Mouse (Mus musculus): ENCODE measurements around the gene Elmsan1. TPM values are rescaled to one million over a fixed set of nuclear protein-coding genes. Genes with fewer than 3 reads are reported as not detected.
A peak's percentile ranks its signal among the peaks of the same experiment; 100 is the strongest.

The Elmsan1 gene
- polyA plus RNA-seq, 1 experiment from 2014 or later: 7.7 TPM

DNA sequence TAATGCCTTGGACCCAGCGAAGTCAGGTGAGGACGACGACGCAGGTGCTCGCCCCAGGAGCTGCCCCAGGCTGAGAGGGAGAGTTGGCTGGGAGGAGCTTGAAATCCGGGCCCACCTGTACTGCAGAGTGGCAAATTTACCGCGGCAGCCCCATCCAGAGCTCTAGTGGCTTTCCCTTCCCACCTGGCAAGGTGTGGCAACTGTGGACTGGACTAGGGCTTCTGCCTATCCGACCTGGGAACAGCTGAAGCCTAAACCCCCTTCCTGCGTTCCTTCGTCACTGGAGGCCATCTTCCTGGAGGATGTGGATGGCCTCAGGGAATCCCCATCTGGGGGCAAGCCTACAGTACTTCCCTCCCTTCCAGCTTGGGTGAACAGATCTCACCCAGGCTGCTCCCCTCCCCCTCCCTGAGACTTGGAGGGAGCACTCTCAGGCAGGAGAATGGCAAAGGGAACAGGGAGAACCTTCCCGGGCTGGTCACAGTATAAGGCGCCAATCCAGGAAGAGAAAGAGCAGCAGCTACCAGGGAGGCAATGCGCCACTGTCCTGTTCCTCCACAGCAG, 29.7 kb downstream of the Elmsan1 start:
- no peak overlapping the region; the same call in 1 of the 2 replicates for H3K4me2 ChIP-seq (replicated peaks)
- no peaks in the 10 kb centered on the region for H3K9me3 ChIP-seq
- ATAC-seq: no peak
- no peak overlapping the region for H3K4me3 ChIP-seq (replicated peaks)
- peaks cover 67% of the 10 kb centered on the region for H3K4me1 ChIP-seq (replicated peaks)
- no peak overlapping the region for H3K9ac ChIP-seq
- H3K36me3 ChIP-seq: peaks cover 8% of the 10 kb centered on the region; the same call in 1 of the 2 replicates
- WGBS: 61% methylated on average over 14 of the region's 14 CpGs
- H3K27me3 ChIP-seq (replicated peaks): no peaks in the 10 kb centered on the region
- peak overlapping the region; percentile 48; the same call in 1 of the 2 replicates for H3K27ac ChIP-seq

DNA sequence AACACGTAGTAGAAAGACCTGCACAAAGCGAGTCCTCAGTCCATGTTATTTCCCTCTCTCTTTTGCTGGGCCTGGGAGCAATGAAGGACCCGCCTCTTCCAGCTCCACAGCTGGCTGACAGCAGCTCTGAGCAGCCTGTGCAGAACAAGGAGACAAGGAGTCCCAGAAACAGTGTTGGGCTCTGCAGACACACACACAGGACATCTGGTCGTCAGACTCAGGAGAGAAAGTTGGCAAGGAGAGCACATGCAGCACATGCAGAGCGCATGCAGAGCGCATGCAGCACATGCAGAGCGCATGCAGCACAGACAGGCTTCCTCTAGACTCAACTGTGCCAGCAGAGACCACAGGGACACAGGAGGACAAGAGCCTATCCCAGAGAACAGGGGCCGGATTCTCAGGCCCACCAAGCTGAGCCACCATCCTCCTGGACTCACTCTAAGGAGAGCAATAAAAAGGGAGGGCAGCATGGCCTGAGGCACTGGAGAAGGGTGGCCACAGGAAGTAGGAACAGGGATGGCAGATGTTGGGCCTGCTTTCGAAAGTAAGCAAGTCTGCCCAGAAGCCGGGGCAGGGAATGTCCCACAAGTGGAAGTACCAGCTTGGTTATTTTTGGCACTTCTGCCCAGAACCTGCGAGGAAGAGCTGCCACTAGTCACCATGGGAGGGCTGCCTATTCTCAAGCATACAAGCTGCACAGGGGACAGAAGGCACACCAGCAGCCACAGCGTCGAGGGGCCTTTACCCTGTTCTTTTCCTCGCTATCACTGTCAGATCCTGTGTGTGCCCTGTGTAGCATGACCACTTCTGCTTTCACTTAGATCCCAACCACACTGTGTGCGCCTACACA, 30.7 kb downstream of the Elmsan1 start:
- Histone ChIP-seq H3K4me3 (replicated peaks) (no peak overlapping the region), H3K36me3 (peaks cover 8% of the 10 kb centered on the region; the same call in 1 of the 2 replicates), H3K27me3 (replicated peaks) (no peaks in the 10 kb centered on the region), H3K9ac (no peak overlapping the region), H3K27ac (peak overlapping the region; percentile 48), H3K9me3 (no peaks in the 10 kb centered on the region), H3K4me1 (replicated peaks) (peaks cover 67% of the 10 kb centered on the region), H3K4me2 (replicated peaks) (no peak overlapping the region)
- WGBS: 62% methylated on average over 15 of the region's 15 CpGs
- no peak for ATAC-seq

DNA sequence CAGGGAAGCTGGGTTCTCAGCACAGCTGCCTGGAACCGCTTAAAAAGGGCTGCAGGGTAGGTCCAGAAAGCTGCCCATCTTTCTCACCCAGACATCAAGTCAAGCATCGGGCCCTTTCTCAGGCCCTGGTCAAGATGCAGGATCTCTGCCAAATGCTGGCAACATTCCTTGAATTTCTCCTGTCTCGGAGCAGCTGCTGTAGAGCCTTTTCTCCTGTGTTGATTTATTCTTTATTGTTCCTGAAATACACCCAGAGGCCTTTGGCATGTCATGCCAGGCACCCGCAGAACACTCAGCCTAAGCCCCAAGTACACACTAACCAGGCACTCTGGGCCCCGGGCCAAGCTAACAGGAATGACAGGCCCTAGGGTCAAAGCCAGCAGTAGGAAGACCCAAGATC, 31.7 kb downstream of the Elmsan1 start:
- H3K4me2 ChIP-seq (replicated peaks): 0 out of 2 replicates have a peak overlapping the region, but pooled peaks have one; percentile 7
- H3K9ac ChIP-seq: no peak overlapping the region
- no peak overlapping the region for H3K4me3 ChIP-seq (replicated peaks)
- 0 out of 2 replicates have a peak overlapping the region, but pooled peaks have one; percentile 37 for H3K27ac ChIP-seq
- ATAC-seq: no peak
- H3K4me1 ChIP-seq (replicated peaks): peaks cover 67% of the 10 kb centered on the region
- no peaks in the 10 kb centered on the region for H3K27me3 ChIP-seq (replicated peaks)
- no peaks in the 10 kb centered on the region for H3K9me3 ChIP-seq
- H3K36me3 ChIP-seq: peaks cover 8% of the 10 kb centered on the region; the same call in 1 of the 2 replicates
- WGBS: 50% methylated on average over 5 of the region's 5 CpGs

DNA sequence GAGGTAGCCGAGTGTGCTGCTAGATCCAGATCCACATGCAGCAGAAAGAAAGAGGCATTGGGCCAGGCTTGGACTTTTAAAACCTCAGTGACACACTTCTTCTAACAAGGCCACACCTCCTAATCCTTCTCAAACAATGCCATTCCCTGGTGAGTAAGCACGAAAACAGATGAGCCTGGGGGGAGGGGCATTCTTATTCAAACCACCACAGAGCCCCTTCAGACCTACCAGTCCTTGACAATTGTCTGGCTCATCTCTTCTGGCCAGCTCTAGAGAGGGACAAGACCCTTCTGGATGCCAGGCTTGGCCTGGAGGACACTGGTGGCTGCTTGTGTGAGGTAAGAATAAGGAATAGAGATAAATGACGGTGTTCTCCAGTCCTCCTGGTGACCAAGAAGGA, 32.1 kb downstream of the Elmsan1 start:
- H3K9ac ChIP-seq: no peak overlapping the region
- H3K27me3 ChIP-seq (replicated peaks): no peaks in the 10 kb centered on the region
- no peak for ATAC-seq
- H3K36me3 ChIP-seq: peaks cover 8% of the 10 kb centered on the region; the same call in 1 of the 2 replicates
- H3K9me3 ChIP-seq: no peaks in the 10 kb centered on the region
- 0 out of 2 replicates have a peak overlapping the region, but pooled peaks have one; percentile 37 for H3K27ac ChIP-seq
- no peak overlapping the region for H3K4me3 ChIP-seq (replicated peaks)
- H3K4me2 ChIP-seq (replicated peaks): no peak overlapping the region
- 80% methylated on average over 3 of the region's 3 CpGs for WGBS
- peaks cover 67% of the 10 kb centered on the region for H3K4me1 ChIP-seq (replicated peaks)

DNA sequence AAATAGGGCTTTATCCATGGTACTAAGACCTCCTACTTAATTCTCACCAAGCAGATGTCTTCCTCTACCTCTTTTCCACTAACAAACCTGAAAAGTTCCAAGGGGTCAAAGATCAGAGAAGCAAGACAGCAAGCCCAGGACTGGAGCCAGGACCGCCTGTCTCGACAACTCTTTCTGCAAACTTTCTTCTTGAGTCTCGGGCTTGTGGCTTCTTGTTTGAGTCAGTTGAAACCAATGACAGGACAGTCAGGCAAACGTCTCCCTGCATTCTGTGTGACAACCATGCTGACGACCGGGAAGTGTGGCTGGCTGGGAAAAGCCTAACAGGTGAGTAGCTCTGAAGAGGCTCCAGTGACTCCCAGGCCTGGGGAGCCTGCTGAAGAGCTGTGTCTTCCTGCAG, 33.1 kb downstream of the Elmsan1 start:
- H3K36me3 ChIP-seq: peaks cover 8% of the 10 kb centered on the region; the same call in 1 of the 2 replicates
- H3K27ac ChIP-seq: no peak overlapping the region
- no peak for ATAC-seq
- H3K4me1 ChIP-seq (replicated peaks): peaks cover 67% of the 10 kb centered on the region
- no peak overlapping the region for H3K9ac ChIP-seq
- H3K4me3 ChIP-seq (replicated peaks): no peak overlapping the region
- H3K27me3 ChIP-seq (replicated peaks): no peaks in the 10 kb centered on the region
- no peaks in the 10 kb centered on the region for H3K9me3 ChIP-seq
- 55% methylated on average over 6 of the region's 6 CpGs for WGBS
- no peak overlapping the region for H3K4me2 ChIP-seq (replicated peaks)

DNA sequence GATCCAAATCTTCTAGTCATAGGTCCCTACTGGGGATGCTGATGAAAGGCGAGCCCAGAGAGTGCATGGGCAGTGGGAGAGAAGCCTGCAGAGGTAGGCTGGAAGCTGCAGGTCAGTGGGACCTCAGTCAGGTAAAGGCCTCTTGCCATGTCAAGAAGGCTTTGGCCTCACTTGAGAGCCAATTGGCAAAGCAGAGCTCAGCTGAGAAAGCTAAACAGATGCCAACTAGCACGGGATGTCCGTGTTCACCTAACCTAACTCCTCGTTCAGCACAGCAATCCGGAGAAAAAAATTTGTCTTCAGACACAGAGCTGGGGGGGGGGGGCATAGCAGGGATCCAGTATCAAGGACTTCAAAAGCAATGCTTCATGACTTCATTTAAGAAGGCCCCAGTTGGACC, 33.7 kb downstream of the Elmsan1 start:
- WGBS: 93% methylated on average over 5 of the region's 5 CpGs
- Histone ChIP-seq H3K27ac (no peak overlapping the region), H3K9ac (no peak overlapping the region), H3K27me3 (replicated peaks) (no peaks in the 10 kb centered on the region), H3K4me2 (replicated peaks) (no peak overlapping the region), H3K4me1 (replicated peaks) (peaks cover 67% of the 10 kb centered on the region), H3K36me3 (peaks cover 8% of the 10 kb centered on the region; the same call in 1 of the 2 replicates), H3K9me3 (no peaks in the 10 kb centered on the region), H3K4me3 (replicated peaks) (no peak overlapping the region)
- no peak for ATAC-seq

DNA sequence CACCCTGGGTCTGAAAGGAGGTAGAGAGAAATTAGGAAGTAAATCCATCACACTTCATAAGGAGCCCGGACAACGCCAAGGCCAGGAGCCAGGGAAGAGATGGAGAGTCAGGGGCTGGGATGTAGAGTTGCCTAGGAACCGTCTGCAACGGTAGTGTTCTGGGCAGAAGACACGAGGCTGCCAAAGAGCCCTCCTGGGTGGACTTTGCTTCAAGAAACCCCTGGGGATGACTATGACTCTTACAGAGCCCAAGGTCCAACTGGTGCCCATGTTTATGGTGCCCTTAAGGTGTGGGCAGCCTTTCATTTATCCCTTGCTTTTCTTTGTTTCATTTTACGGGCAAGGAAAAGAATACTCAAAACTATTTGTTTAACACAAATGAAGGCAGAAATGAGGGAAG, 36.7 kb downstream of the Elmsan1 start:
- peaks cover 67% of the 10 kb centered on the region for H3K4me1 ChIP-seq (replicated peaks)
- no peak overlapping the region for H3K4me3 ChIP-seq (replicated peaks)
- ATAC-seq: no peak
- peaks cover 8% of the 10 kb centered on the region; the same call in 1 of the 2 replicates for H3K36me3 ChIP-seq
- no peak overlapping the region for H3K4me2 ChIP-seq (replicated peaks)
- 63% methylated on average over 6 of the region's 6 CpGs for WGBS
- no peaks in the 10 kb centered on the region for H3K9me3 ChIP-seq
- H3K9ac ChIP-seq: no peak overlapping the region
- no peak overlapping the region for H3K27ac ChIP-seq
- no peaks in the 10 kb centered on the region for H3K27me3 ChIP-seq (replicated peaks)

DNA sequence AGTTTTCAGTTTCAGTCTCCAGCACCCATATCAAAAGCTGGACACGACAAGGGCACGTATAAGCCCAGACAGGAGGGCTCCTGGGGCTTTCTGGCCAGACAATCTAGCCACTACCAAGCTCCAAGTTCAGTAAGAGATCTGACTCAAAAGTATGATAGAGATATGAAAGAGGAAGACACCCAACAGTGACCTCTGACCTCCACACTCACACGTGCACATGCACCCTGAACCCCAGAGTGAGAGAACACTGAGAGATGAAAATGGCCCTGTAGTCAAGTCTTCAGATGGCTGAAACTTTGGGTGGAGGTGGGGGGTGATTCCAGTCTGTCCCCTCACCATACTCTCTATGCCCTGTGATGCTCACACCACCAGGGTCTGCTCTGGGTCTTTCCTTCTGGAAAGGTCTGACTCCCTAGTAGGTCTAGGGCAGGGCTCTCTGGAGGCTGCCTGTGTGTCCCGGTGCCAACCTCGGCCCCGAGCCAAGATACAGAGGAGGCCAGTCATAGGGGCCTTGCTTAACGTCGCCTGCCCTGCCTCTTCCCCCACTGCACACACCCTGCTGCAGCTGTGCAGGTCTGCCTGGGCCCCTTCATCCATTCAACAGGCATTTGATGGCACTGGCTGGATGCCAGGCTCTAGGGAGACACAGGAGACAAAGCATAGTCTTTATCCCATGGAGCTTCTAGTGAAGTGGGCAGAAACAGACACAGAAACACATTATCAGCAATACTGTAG, 37.8 kb downstream of the Elmsan1 start:
- H3K9me3 ChIP-seq: no peaks in the 10 kb centered on the region
- H3K36me3 ChIP-seq: no peaks in the 10 kb centered on the region
- H3K4me1 ChIP-seq (replicated peaks): peaks cover 72% of the 10 kb centered on the region
- H3K27ac ChIP-seq: peak overlapping the region; percentile 67
- H3K4me3 ChIP-seq (replicated peaks): no peak overlapping the region
- H3K9ac ChIP-seq: no peak overlapping the region
- H3K27me3 ChIP-seq (replicated peaks): no peaks in the 10 kb centered on the region
- 40% methylated on average over 8 of the region's 8 CpGs for WGBS
- H3K4me2 ChIP-seq (replicated peaks): peak overlapping the region; percentile 36
- ATAC-seq: peak; percentile 82

DNA sequence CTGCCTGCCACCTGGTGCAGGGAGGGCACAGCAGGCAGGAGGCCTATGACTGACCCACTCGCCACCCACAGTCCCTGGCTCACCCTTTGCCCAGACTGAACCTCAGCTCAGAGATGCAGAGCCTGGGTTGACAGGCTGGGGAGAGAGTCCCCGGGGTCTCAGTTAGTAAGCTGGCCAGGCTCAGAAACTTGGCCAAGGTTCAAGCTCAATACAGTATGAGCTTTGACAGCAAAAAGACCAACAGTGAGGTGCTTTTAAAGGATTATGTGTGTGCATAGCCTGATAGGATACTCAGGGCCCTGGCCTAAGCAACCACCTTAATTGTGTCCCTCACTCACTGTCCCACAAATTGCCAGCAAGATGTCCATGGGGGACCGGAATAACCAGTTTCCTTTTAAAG, 38.6 kb downstream of the Elmsan1 start:
- H3K36me3 ChIP-seq: no peaks in the 10 kb centered on the region
- H3K4me3 ChIP-seq (replicated peaks): no peak overlapping the region
- peaks cover 73% of the 10 kb centered on the region for H3K4me1 ChIP-seq (replicated peaks)
- H3K4me2 ChIP-seq (replicated peaks): peak overlapping the region; percentile 36; the same call in 1 of the 2 replicates
- H3K9me3 ChIP-seq: no peaks in the 10 kb centered on the region
- no peaks in the 10 kb centered on the region for H3K27me3 ChIP-seq (replicated peaks)
- ATAC-seq: no peak
- peak overlapping the region; percentile 67 for H3K27ac ChIP-seq
- no peak overlapping the region; the same call in 1 of the 2 replicates for H3K9ac ChIP-seq
- WGBS: 43% methylated on average over 3 of the region's 3 CpGs

DNA sequence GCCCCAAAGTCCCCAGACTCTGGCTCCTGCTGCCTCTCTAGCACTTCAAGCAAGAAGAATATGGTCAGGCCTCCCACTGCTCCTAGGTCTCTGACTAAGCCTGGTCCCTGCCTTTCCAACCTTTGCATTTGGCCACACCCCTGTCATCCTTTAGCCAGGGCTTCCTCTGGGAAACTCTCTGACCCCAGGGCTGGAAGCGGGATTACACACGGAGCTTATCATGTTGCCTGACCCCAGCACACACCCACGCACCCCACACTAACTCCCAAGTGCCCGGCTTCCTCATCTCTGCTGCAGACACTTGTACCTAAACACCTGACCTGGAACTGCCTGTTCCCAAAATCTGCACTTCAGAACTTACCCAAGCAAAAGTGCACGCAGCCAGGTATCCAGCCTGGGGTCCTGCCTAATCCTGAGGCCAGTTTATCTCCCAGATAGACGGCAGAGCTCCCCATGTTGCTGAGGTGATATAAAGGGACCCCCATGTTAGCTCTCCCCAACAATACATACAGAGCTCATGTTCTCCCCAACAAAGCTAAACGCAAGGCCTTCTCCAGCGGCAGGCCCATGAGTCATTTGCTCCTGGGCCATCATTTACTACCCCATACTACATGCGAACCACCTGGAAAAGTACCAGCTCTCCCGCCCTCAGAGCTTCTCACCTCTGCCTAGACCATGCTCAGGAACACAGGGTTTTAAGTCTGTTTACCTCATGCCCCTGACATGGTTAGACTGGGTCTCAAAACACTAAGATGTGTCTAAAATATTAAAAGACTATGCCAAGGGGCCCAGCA, 39.8 kb downstream of the Elmsan1 start:
- Histone ChIP-seq H3K9ac (no peak overlapping the region), H3K27me3 (replicated peaks) (no peaks in the 10 kb centered on the region), H3K27ac (peak overlapping the region; percentile 67), H3K9me3 (no peaks in the 10 kb centered on the region), H3K36me3 (peaks cover 3% of the 10 kb centered on the region; the same call in 1 of the 2 replicates), H3K4me2 (replicated peaks) (no peak overlapping the region), H3K4me1 (replicated peaks) (peaks cover 85% of the 10 kb centered on the region), H3K4me3 (replicated peaks) (no peak overlapping the region)
- WGBS: 51% methylated on average over 10 of the region's 10 CpGs
- no peak for ATAC-seq

DNA sequence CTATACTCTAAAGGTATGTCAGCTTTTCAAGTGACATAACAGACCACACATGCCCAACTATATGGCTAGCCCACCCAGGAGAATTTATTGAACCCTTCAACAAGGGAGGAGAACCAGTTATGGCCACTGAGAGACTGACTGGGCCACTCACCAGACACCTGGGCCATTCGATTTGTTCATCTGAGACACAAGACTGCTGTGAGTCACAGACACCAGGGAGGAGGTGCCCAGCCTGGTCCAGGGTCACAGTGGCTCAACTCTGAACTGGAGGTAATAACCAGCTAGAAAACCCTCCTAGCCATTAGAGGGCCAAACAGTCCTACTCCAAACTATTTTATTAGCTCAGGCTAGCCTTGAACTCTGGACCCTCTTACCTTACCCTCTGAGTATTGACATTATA, 40.6 kb downstream of the Elmsan1 start:
- Histone ChIP-seq H3K9ac (no peak overlapping the region), H3K4me1 (replicated peaks) (peaks cover 88% of the 10 kb centered on the region), H3K27me3 (replicated peaks) (no peaks in the 10 kb centered on the region), H3K27ac (0 out of 2 replicates have a peak overlapping the region, but pooled peaks have one; percentile 67), H3K4me3 (replicated peaks) (no peak overlapping the region), H3K4me2 (replicated peaks) (no peak overlapping the region), H3K36me3 (peaks cover 10% of the 10 kb centered on the region), H3K9me3 (no peaks in the 10 kb centered on the region)
- ATAC-seq: no peak
- WGBS: 50% methylated on average over 1 of the region's 1 CpGs
